Mouse (Mus musculus): ENCODE results near the gene Pla2g2f. TPM values are rescaled to one million over a fixed set of nuclear protein-coding genes. Genes with fewer than 3 reads are reported as not detected.

The Pla2g2f gene
- polyA plus RNA-seq, 1 experiment from 2014 or later = not detected

DNA sequence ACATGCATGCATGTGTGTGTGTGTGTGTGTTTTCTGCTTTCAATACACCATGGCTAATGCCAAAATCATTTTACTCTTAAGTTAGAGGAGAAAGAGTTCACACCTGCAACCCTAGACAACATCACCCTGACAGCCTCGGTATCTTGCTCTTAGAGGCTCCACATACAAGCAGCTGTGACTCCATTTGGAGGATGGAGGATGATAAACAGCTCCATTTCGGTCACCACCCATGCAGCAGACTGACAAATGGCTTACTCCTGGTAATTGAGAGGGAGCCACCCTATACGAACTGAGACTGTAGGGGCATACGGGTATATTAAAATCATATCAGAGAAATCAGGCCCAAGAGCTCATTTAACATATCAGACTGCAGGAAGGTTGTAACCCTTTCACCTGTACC lies 31.0 kb upstream of the Pla2g2f start:
- Histone ChIP-seq H3K27ac (replicated peaks) (no peak overlapping the region), H3K27me3 (replicated peaks; ENCODE audit: low read depth, poor library complexity, severe bottlenecking) (0 out of 2 replicates have a peak, but pooled peaks cover 3% of the 10 kb centered on the region), H3K36me3 (replicated peaks) (no peaks in the 10 kb centered on the region), H3K9me3 (no peaks in the 10 kb centered on the region), H3K4me1 (no peaks in the 10 kb centered on the region), H3K4me3 (no peak overlapping the region)
- WGBS = 81% methylated on average over 4 of the region's 4 CpGs
- no peak for DNase-seq (ENCODE audit: low spot score)

DNA sequence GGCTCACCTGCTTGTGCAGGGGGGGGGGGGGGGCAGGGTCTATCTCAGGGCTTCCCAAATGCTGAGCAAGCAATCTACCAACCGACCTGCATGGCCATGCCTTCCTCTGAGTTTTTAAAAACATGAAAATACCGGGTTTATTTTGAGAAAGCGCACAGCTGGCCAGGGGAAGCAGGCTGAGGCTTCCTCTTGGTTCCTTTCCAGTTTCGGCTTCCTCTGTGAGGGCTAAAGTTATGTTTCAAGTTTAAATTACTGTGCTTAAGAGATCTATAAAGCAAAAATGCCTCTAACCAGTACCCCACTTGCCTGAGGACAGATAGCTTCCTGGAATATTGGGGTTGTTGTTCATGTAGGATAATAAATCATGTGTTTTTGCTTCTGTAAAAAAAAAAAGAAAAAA lies 28.7 kb upstream of the Pla2g2f start:
- Histone ChIP-seq H3K27ac (replicated peaks) (no peak overlapping the region), H3K9me3 (no peaks in the 10 kb centered on the region), H3K36me3 (replicated peaks) (no peaks in the 10 kb centered on the region), H3K27me3 (replicated peaks; ENCODE audit: low read depth, poor library complexity, severe bottlenecking) (0 out of 2 replicates have a peak, but pooled peaks cover 3% of the 10 kb centered on the region), H3K4me3 (no peak overlapping the region), H3K4me1 (no peaks in the 10 kb centered on the region)
- DNase-seq (ENCODE audit: low spot score) = no peak
- WGBS = 73% methylated on average over 4 of the region's 4 CpGs

GRCm38 (mm10) chr4:138785721-138786120 lies 28.3 kb upstream of the Pla2g2f start:
- no peak overlapping the region for H3K4me3 ChIP-seq
- no peak overlapping the region for H3K27ac ChIP-seq (replicated peaks)
- WGBS = 62% methylated on average over 4 of the region's 4 CpGs
- no peaks in the 10 kb centered on the region for H3K36me3 ChIP-seq (replicated peaks)
- no peak for DNase-seq (ENCODE audit: low spot score)
- 0 out of 2 replicates have a peak, but pooled peaks cover 3% of the 10 kb centered on the region for H3K27me3 ChIP-seq (replicated peaks; ENCODE audit: low read depth, poor library complexity, severe bottlenecking)
- no peaks in the 10 kb centered on the region for H3K9me3 ChIP-seq
- no peaks in the 10 kb centered on the region for H3K4me1 ChIP-seq

GRCm38 (mm10) chr4:138782098-138782497 lies 24.7 kb upstream of the Pla2g2f start:
- Histone ChIP-seq H3K36me3 (replicated peaks) (no peaks in the 10 kb centered on the region), H3K9me3 (no peaks in the 10 kb centered on the region), H3K4me3 (no peak overlapping the region), H3K27ac (replicated peaks) (no peak overlapping the region), H3K4me1 (peaks cover 13% of the 10 kb centered on the region), H3K27me3 (replicated peaks; ENCODE audit: low read depth, poor library complexity, severe bottlenecking) (peaks cover 19% of the 10 kb centered on the region; the same call in 1 of the 2 replicates)
- no peak for DNase-seq (ENCODE audit: low spot score)
- 84% methylated on average over 6 of the region's 6 CpGs for WGBS

DNA sequence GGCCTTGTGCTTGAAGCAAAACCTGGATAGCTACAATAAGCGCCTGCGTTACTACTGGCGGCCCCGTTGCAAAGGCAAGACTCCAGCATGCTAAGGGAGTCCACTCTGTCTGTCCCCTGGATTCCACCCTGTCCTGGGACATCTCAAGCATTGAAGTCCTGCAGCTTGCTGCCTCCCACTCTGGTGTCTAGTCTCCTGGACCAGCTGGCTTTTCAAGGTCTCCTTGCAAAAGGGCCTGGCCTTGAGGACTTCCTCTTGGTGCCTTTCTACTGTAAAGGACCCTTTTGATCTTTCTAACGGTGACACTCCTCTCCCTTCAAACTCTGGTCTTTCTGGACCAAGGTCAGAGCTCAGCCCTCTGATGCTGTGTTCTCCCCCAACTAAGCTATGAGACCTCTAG lies 22.9 kb upstream of the Pla2g2f start:
- DNase-seq (ENCODE audit: low spot score) = no peak
- no peaks in the 10 kb centered on the region for H3K9me3 ChIP-seq
- whole genome bisulfite sequencing = 92% methylated on average over 5 of the region's 5 CpGs
- H3K36me3 ChIP-seq (replicated peaks) = no peaks in the 10 kb centered on the region
- no peak overlapping the region for H3K4me3 ChIP-seq
- H3K27ac ChIP-seq (replicated peaks) = no peak overlapping the region
- H3K27me3 ChIP-seq (replicated peaks; ENCODE audit: low read depth, poor library complexity, severe bottlenecking) = peaks cover 29% of the 10 kb centered on the region; the same call in 1 of the 2 replicates
- H3K4me1 ChIP-seq = peaks cover 13% of the 10 kb centered on the region

DNA sequence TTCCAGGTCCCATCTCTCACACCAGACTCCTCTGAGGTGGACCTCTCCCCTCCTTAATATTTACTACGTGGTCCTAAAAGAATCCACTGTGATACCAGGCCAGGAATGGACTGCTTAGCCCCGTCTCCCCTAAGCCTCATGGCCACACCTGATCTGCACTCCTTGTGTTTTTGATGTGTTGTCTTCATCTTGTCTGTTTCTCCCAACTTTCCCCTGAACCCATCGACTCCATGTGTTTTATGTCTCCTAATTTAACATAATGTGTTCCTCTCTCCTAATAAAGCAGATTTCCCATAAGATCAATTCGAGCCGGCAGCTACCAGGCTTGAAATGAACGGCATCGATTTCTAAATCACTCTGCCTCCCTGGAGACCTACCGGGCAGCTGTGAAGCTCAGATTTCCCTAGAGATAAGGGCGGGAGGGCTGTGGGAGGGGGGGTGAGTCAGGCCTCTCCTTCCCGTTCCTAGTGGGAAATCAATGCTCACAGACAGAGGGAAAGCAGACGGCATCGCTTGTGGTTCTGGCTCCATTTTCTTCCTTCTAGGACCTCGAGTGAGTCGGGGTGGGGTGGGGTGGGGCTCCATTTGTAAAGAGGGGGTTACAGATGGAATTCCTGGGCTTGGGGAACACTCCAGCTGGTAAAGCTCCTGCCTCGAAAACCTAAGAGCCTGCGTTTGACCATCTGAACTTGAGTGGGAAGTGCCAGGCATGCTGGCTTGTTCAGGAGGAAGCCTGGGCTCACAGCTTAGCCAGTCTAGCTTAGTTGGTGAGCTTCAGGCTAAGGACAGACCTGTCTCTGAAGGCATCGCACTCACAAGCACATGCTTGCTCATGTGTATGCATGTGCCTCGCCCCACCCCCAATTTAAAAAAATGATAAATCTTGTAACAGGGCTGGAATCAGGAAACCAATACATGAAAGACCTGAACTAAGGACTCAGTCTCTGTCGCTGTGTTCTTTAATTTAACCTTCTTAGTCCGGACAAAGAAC lies 20.3 kb upstream of the Pla2g2f start:
- Histone ChIP-seq H3K9me3 (no peaks in the 10 kb centered on the region), H3K4me3 (no peak overlapping the region), H3K27me3 (replicated peaks; ENCODE audit: low read depth, poor library complexity, severe bottlenecking) (peaks cover 26% of the 10 kb centered on the region; the same call in 1 of the 2 replicates), H3K4me1 (peaks cover 13% of the 10 kb centered on the region), H3K27ac (replicated peaks) (no peak overlapping the region; the same call in 1 of the 2 replicates), H3K36me3 (replicated peaks) (no peaks in the 10 kb centered on the region)
- peak; percentile 34 for DNase-seq (ENCODE audit: low spot score)
- WGBS = 47% methylated on average over 20 of the region's 20 CpGs

DNA sequence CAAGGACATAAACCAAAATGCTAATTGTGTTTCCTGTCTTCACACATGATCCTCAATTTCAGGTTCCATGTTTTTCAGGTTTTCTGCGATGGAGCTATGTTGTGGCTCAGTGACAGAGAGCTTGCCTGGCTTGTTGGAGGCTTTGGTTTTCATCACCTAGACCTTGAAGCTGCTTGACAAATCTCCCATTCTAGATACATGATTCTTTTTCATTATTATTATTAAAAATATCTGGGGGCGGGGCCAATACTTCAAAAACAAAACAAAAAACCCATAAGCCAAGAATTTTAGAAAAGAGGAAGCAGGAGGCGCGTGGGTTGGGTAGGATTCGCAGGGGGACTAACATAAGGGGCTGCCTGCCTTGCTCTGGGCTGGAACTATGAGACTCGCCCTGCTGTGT lies 18.0 kb upstream of the Pla2g2f start, which contains the start of gene Pla2g2d:
Gene Pla2g2d (plus strand): TSS at position 301 of the 400 bp plus-strand sequence.
- Histone ChIP-seq H3K9me3 (no peaks in the 10 kb centered on the region), H3K4me3 (no peak within 1 kb of the TSS), H3K4me1 (peaks cover 13% of the 10 kb centered on the region), H3K36me3 (replicated peaks) (no peaks in the 10 kb centered on the region), H3K27ac (replicated peaks) (no peak within 1 kb of the TSS), H3K27me3 (replicated peaks; ENCODE audit: low read depth, poor library complexity, severe bottlenecking) (peaks cover 33% of the 10 kb centered on the region; the same call in 1 of the 2 replicates)
- 85% methylated on average over 6 of the region's 6 CpGs for WGBS
- DNase-seq (ENCODE audit: low spot score) = no peak

- Histone ChIP-seq H3K4me3 (no peak overlapping the region), H3K27ac (replicated peaks) (no peak overlapping the region), H3K36me3 (replicated peaks) (no peaks in the 10 kb centered on the region), H3K9me3 (no peaks in the 10 kb centered on the region), H3K27me3 (replicated peaks; ENCODE audit: low read depth, poor library complexity, severe bottlenecking) (0 out of 2 replicates have a peak, but pooled peaks cover 19% of the 10 kb centered on the region), H3K4me1 (0 out of 2 replicates have a peak, but pooled peaks cover 2% of the 10 kb centered on the region)
- no peak for DNase-seq (ENCODE audit: low spot score)
- 84% methylated on average over 5 of the region's 5 CpGs for WGBS
These were observed 15.0 kb upstream of the Pla2g2f start for GRCm38 (mm10) chr4:138772386-138772785.

DNA sequence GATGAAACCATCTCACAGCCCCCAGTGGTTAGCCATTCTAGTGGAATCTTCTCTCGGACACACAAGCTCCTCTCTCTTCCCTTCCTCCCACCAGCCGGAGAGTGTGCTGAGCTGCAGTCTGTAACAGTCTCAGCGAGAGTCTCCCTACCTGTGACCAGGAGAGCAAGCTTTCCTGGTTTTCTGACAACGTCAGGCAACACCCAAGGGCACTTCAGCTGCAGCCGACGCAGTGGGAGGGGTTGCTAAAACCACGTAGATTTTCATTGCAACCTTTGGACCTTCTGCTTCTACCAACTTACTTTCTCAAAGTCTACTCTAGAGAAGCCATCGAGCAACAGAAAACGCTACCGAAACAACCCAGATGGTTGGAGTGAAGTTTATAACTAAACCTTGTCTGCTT lies 14.5 kb upstream of the Pla2g2f start:
- no peaks in the 10 kb centered on the region for H3K4me1 ChIP-seq
- H3K27me3 ChIP-seq (replicated peaks; ENCODE audit: low read depth, poor library complexity, severe bottlenecking) = 0 out of 2 replicates have a peak, but pooled peaks cover 15% of the 10 kb centered on the region
- 87% methylated on average over 10 of the region's 10 CpGs for WGBS
- H3K36me3 ChIP-seq (replicated peaks) = no peaks in the 10 kb centered on the region
- no peak overlapping the region for H3K27ac ChIP-seq (replicated peaks)
- DNase-seq (ENCODE audit: low spot score) = no peak
- no peak overlapping the region for H3K4me3 ChIP-seq
- H3K9me3 ChIP-seq = no peaks in the 10 kb centered on the region

GRCm38 (mm10) chr4:138762266-138762665 lies 4.8 kb upstream of the Pla2g2f start:
- Histone ChIP-seq H3K36me3 (replicated peaks) (no peaks in the 10 kb centered on the region), H3K27ac (replicated peaks) (no peak overlapping the region), H3K4me3 (no peak overlapping the region), H3K27me3 (replicated peaks; ENCODE audit: low read depth, poor library complexity, severe bottlenecking) (no peaks in the 10 kb centered on the region), H3K9me3 (no peaks in the 10 kb centered on the region), H3K4me1 (peaks cover 2% of the 10 kb centered on the region; the same call in 1 of the 2 replicates)
- 88% methylated on average over 9 of the region's 9 CpGs for WGBS
- DNase-seq (ENCODE audit: low spot score) = no peak

GRCm38 (mm10) chr4:138755983-138756382 lies 1.4 kb downstream of the Pla2g2f start:
- WGBS = 85% methylated on average over 11 of the region's 11 CpGs
- peaks cover 16% of the 10 kb centered on the region for H3K4me1 ChIP-seq
- no peaks in the 10 kb centered on the region for H3K27me3 ChIP-seq (replicated peaks; ENCODE audit: low read depth, poor library complexity, severe bottlenecking)
- H3K4me3 ChIP-seq = no peak overlapping the region
- H3K36me3 ChIP-seq (replicated peaks) = no peaks in the 10 kb centered on the region
- no peak overlapping the region for H3K27ac ChIP-seq (replicated peaks)
- H3K9me3 ChIP-seq = 0 out of 2 replicates have a peak, but pooled peaks cover 2% of the 10 kb centered on the region
- no peak for DNase-seq (ENCODE audit: low spot score)

DNA sequence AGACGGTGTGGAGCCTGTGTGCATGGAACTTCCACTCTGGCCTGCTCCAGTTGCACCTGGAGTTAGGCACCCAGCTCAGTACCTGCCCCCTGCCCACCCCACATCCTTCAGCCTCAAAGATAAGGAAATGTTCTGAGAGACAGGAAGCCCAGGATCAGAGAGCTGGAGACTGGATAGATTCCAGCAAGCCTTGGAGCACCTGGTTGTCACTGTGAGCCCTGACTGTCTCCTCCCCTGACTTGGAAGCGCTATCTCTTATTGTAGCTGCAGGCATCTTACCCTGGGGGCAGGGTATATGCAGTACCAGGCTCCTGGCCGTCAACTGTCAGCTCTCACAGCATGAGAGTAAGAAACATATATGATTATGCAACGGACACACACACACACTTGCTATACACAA lies 2.0 kb downstream of the Pla2g2f start:
- WGBS = 75% methylated on average over 4 of the region's 4 CpGs
- H3K4me3 ChIP-seq = no peak overlapping the region
- 0 out of 2 replicates have a peak, but pooled peaks cover 2% of the 10 kb centered on the region for H3K9me3 ChIP-seq
- DNase-seq (ENCODE audit: low spot score) = no peak
- H3K27me3 ChIP-seq (replicated peaks; ENCODE audit: low read depth, poor library complexity, severe bottlenecking) = no peaks in the 10 kb centered on the region
- H3K27ac ChIP-seq (replicated peaks) = no peak overlapping the region
- no peaks in the 10 kb centered on the region for H3K36me3 ChIP-seq (replicated peaks)
- H3K4me1 ChIP-seq = peaks cover 16% of the 10 kb centered on the region

Measured in embryonic facial prominence, embryonic 10.5 days (tissue).